Mouse (Mus musculus) ES-Bruce4 (cell line): ENCODE results near the gene E2f4.

Source experiments
- CTCF ChIP-seq: IDR thresholded peaks from one replicate; pipeline ENCODE4 v1.8.1; 2011; ENCODE audit warnings: low read depth, low read length
- POLR2A ChIP-seq: IDR thresholded peaks from one replicate; pipeline ENCODE4 v1.8.1; 2011; ENCODE audit warnings: low read length; ENCODE audit not compliant: insufficient read depth

DNA sequence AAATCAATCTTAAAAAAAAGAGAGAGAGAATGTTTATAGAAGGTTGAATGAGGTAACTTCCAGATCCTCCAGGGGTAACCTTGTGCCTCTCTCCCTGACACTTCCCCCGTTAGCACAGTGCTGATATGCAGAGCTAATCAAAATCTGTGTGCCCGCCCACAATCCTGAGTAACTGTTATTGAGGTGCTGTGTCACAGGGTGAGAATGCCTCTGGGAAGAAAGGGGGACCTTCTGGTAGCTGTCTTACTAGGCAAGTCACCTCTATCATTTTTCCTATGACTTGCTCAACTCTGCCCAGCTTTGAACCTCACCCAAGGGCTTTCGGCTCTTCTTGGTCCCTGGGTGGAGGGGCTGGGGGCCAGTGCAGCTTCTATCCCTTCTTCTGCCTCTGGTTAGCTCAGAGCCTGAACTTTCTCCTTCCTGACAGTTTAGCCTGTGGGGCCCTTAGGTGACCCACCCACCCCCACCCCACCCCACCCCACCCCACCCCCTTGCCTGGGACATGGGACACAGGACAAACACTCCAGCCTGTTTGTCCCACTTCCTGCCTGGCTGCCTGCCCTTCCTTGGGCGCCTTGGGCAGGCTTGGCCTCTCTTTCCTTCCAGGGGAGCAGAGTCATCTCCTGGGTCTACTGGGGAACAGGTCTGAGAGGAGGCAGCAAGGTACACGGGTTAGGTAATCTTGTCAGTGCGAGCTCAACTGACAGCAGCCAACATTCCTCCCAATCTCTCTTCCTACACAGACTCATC is 42.6 kb downstream of the E2f4 start:
- no peak for TF ChIP-seq CTCF
- no peak for TF ChIP-seq POLR2A
